Mouse (Mus musculus) lung, embryonic 14.5 days (tissue): ENCODE data around the gene Stx17. TPM values are rescaled to one million over a fixed set of nuclear protein-coding genes. Genes with fewer than 3 reads are reported as not detected.

Source experiments
- ATAC-seq: fragments of 200-750 bp; cut with Nextera tagmentation; 2 replicates; pipeline ENCODE4 v1.8.0; 2017; ENCODE audit warnings: mild to moderate bottlenecking, moderate TSS enrichment, moderate library complexity; ENCODE audit not compliant: insufficient read depth
- DNase-seq: peaks from one replicate; pipeline ENCODE4 v3.0.0-alpha.2; 2015
- H3K27ac ChIP-seq: fragments of 300-500 bp; sonication (generic); 2 replicates; pipeline ENCODE4 v1.5.1; 2014; ENCODE audit warnings: low read depth, mild to moderate bottlenecking, moderate library complexity
- H3K27me3 ChIP-seq: fragments of 300-500 bp; sonication (generic); 2 replicates; pipeline ENCODE4 v1.6.1; 2014; ENCODE audit warnings: low read length, control low read depth; ENCODE audit not compliant: insufficient read depth
- H3K36me3 ChIP-seq: fragments of 300-500 bp; sonication (generic); 2 replicates; pipeline ENCODE4 v1.6.1; 2014; ENCODE audit warnings: control low read depth; ENCODE audit not compliant: insufficient read depth
- H3K4me1 ChIP-seq: fragments of 300-500 bp; sonication (generic); 2 replicates; pipeline ENCODE4 v1.6.1; 2014; ENCODE audit warnings: antibody characterized with exemption, control low read depth; ENCODE audit not compliant: insufficient read depth
- H3K4me2 ChIP-seq: fragments of 300-500 bp; sonication (generic); 2 replicates; pipeline ENCODE4 v1.6.1; 2014; ENCODE audit warnings: mild to moderate bottlenecking
- H3K4me3 ChIP-seq: fragments of 300-500 bp; sonication (generic); 2 replicates; pipeline ENCODE4 v1.5.1; 2014; ENCODE audit warnings: low read depth, low read length
- H3K9ac ChIP-seq: fragments of 300-500 bp; sonication (generic); 2 replicates; pipeline ENCODE4 v1.6.1; 2014
- H3K9me3 ChIP-seq: fragments of 300-500 bp; sonication (generic); 2 replicates; pipeline ENCODE4 v1.6.1; 2016; ENCODE audit warnings: low read depth, low read length, control low read depth
- CTCF ChIP-seq: IDR thresholded peaks from 2 replicates; pipeline ENCODE4 v1.5.1; 2016; ENCODE audit warnings: antibody characterized with exemption, low read depth
- WGBS: fragments of 180-500 bp; shearing (Covaris S2); extraction: QIAGEN DNeasy Blood & Tissue Kit; methylation state at CpG from one replicate; pipeline ENCODE4 v1.1.7; 2014; 5-methylcytosine and 5-hydroxymethylcytosine counted together
- microRNA counts: library from miRNA; unstranded; fragments of <30 nt; microRNA quantifications from one replicate; lab custom pipeline; 2016
- microRNA-seq: library from miRNA; unstranded; fragments of <30 nt; microRNA quantifications from one replicate; pipeline ENCODE4, GENCODE M21; 2016; ENCODE audit warnings: borderline number of aligned reads
- polyA plus RNA-seq: library from polyadenylated mRNA; unstranded; fragments of >200 nt; fragmentation: Nextera tagmentation; extraction: Ambion mirVana; gene quantifications from 2 replicates; pipeline ENCODE4 v1.2.1, GENCODE M21; 2014

Stx17 gene
- polyA plus RNA-seq, 1 experiment from 2014 or later, result 31.8 TPM

GRCm38 (mm10) chr4:48198447-48198846 lies 73.7 kb downstream of the Stx17 start:
- H3K9me3 ChIP-seq, result no peaks in the 10 kb centered on the region
- no peak overlapping the region for H3K9ac ChIP-seq
- H3K4me2 ChIP-seq, result no peak overlapping the region
- ATAC-seq (no peak), DNase-seq (no peak)
- WGBS, result 59% methylated on average over 8 of the region's 8 CpGs
- H3K4me1 ChIP-seq, result no peaks in the 10 kb centered on the region
- no peak overlapping the region for H3K4me3 ChIP-seq
- no peak for TF ChIP-seq CTCF
- no peaks in the 10 kb centered on the region for H3K27me3 ChIP-seq
- peaks cover 9% of the 10 kb centered on the region; the same call in 1 of the 2 replicates for H3K36me3 ChIP-seq
- no peak overlapping the region for H3K27ac ChIP-seq

GRCm38 (mm10) chr4:48203564-48203963 lies 78.8 kb downstream of the Stx17 start:
- TF ChIP-seq CTCF, result no peak
- H3K4me1 ChIP-seq, result no peaks in the 10 kb centered on the region
- ATAC-seq, result no peak

GRCm38 (mm10) chr4:48225173-48225572 lies 100.5 kb downstream of the Stx17 start:
- H3K27ac ChIP-seq, result no peak overlapping the region
- DNase-seq (peak; percentile 87), ATAC-seq (peak; percentile 75)
- no peaks in the 10 kb centered on the region for H3K36me3 ChIP-seq
- no peak overlapping the region for H3K4me2 ChIP-seq
- H3K4me3 ChIP-seq, result no peak overlapping the region
- H3K27me3 ChIP-seq, result no peaks in the 10 kb centered on the region
- peak; percentile 91 for TF ChIP-seq CTCF
- no peak overlapping the region for H3K9ac ChIP-seq
- H3K4me1 ChIP-seq, result no peaks in the 10 kb centered on the region
- WGBS, result 20% methylated on average over 2 of the region's 2 CpGs
- H3K9me3 ChIP-seq, result no peaks in the 10 kb centered on the region

More at GRCm38 (mm10) chr4:48203564-48203963, 78.8 kb downstream of the Stx17 start:
- Histone ChIP-seq H3K27me3 (no peaks in the 10 kb centered on the region), H3K36me3 (peaks cover 24% of the 10 kb centered on the region), H3K27ac (no peak overlapping the region), H3K4me2 (no peak overlapping the region), H3K9ac (no peak overlapping the region), H3K9me3 (no peaks in the 10 kb centered on the region), H3K4me3 (no peak overlapping the region)
- DNase-seq, result no peak
- 87% methylated on average over 4 of the region's 4 CpGs for WGBS

GRCm38 (mm10) chr4:48225604-48226003 lies 100.9 kb downstream of the Stx17 start:
- Histone ChIP-seq H3K27ac (no peak overlapping the region), H3K4me2 (no peak overlapping the region), H3K4me3 (no peak overlapping the region), H3K27me3 (no peaks in the 10 kb centered on the region), H3K9me3 (no peaks in the 10 kb centered on the region), H3K36me3 (no peaks in the 10 kb centered on the region), H3K4me1 (no peaks in the 10 kb centered on the region), H3K9ac (no peak overlapping the region)
- 42% methylated on average over 3 of the region's 3 CpGs for WGBS
- DNase-seq, result no peak
- no peak for ATAC-seq
- TF ChIP-seq CTCF, result no peak

GRCm38 (mm10) chr4:48226800-48227199 lies 102.1 kb downstream of the Stx17 start:
- Histone ChIP-seq H3K9me3 (no peaks in the 10 kb centered on the region), H3K9ac (no peak overlapping the region), H3K27ac (no peak overlapping the region), H3K36me3 (no peaks in the 10 kb centered on the region), H3K4me2 (no peak overlapping the region), H3K4me1 (no peaks in the 10 kb centered on the region), H3K27me3 (no peaks in the 10 kb centered on the region), H3K4me3 (no peak overlapping the region)
- ATAC-seq (no peak), DNase-seq (no peak)
- TF ChIP-seq CTCF, result no peak
- 36% methylated on average over 3 of the region's 3 CpGs for WGBS

MicroRNAs within 50 kb of the gene (microRNA counts, 519-probe panel; counts per million panel counts)
- 1,584 counts per million, percentile 12 among the panel's probes with 10 or more counts for microRNA mmu-miR-1958 (lab: Ali Mortazavi, UCI)

Small RNA genes within 50 kb of the gene (microRNA-seq; reads per million reads assigned to microRNA genes)
- not detected for gene Mir1958

Other genes starting within 250 kb of the Stx17 start
- gene Nr4a3, start 79.8 kb upstream of the Stx17 start, polyA plus RNA-seq, result 0.12 and 0.22 TPM in 2 replicates
- 72.2 and 81.2 TPM in 2 replicates for gene Erp44, start 154.6 kb downstream of the Stx17 start, polyA plus RNA-seq
- gene Invs, start 154.8 kb downstream of the Stx17 start, polyA plus RNA-seq, result 8.8 and 9.6 TPM in 2 replicates